Mouse (Mus musculus) intestine, embryonic 14.5 days (tissue): ENCODE results near the gene Vasp. TPM values are rescaled to one million over a fixed set of nuclear protein-coding genes. Genes with fewer than 3 reads are reported as not detected.
A peak's percentile ranks its signal among the peaks of the same experiment; 100 is the strongest.

Experiments
- ATAC-seq: fragments of 200-750 bp; cut with Nextera tagmentation; replicated peaks from 2 replicates; pipeline ENCODE4 v1.8.0; 2017; ENCODE audit warnings: low read depth, moderate number of reproducible peaks, moderate TSS enrichment, moderate library complexity; ENCODE audit not compliant: low FRiP score, low TSS enrichment
- DNase-seq: peaks from one replicate; pipeline ENCODE4 v3.0.0-alpha.2; 2018; ENCODE audit warnings: low spot score
- H3K27ac ChIP-seq: fragments of 300-500 bp; sonication (generic); 2 replicates; pipeline ENCODE4 v1.5.1; 2014; ENCODE audit warnings: low read depth, mild to moderate bottlenecking, control low read depth
- H3K27me3 ChIP-seq: fragments of 300-500 bp; sonication (generic); replicated peaks from 2 replicates; pipeline ENCODE4 v1.6.1; 2014; ENCODE audit warnings: low read length, control low read depth; ENCODE audit not compliant: control insufficient read depth, insufficient read depth
- H3K36me3 ChIP-seq: fragments of 300-500 bp; sonication (generic); 2 replicates; pipeline ENCODE4 v1.6.1; 2014; ENCODE audit warnings: low read length, control low read depth; ENCODE audit not compliant: control insufficient read depth, insufficient read depth
- H3K4me1 ChIP-seq: fragments of 300-500 bp; sonication (generic); replicated peaks from 2 replicates; pipeline ENCODE4 v1.6.1; 2014; ENCODE audit warnings: low read length, control low read depth, mixed read lengths; ENCODE audit not compliant: control insufficient read depth, insufficient read depth
- H3K4me2 ChIP-seq: fragments of 300-500 bp; sonication (generic); 2 replicates; pipeline ENCODE4 v1.6.1; 2014; ENCODE audit warnings: low read length
- H3K4me3 ChIP-seq: fragments of 300-500 bp; sonication (generic); 2 replicates; pipeline ENCODE4 v1.5.1; 2014; ENCODE audit warnings: low read depth, low read length, control low read depth, mixed read lengths
- H3K9ac ChIP-seq: fragments of 300-500 bp; sonication (generic); 2 replicates; pipeline ENCODE4 v1.6.1; 2014; ENCODE audit warnings: mild to moderate bottlenecking, low read length
- H3K9me3 ChIP-seq: fragments of 300-500 bp; sonication (generic); 2 replicates; pipeline ENCODE4 v1.6.1; 2016; ENCODE audit warnings: low read length, control low read depth; ENCODE audit not compliant: control insufficient read depth
- WGBS: fragments of 180-500 bp; shearing (Covaris S2); extraction: QIAGEN DNeasy Blood & Tissue Kit; methylation state at CpG from one replicate; pipeline ENCODE4 v1.1.7; 2014; 5-methylcytosine and 5-hydroxymethylcytosine counted together
- polyA plus RNA-seq: library from polyadenylated mRNA; unstranded; fragments of >200 nt; fragmentation: Nextera tagmentation; extraction: Ambion mirVana; gene quantifications from 2 replicates; pipeline ENCODE4 v1.2.1, GENCODE M21; 2014

Gene Vasp
- polyA plus RNA-seq, 1 experiment from 2014 or later: 78.5 TPM

- H3K9ac ChIP-seq: no peak overlapping the region
Measured at GRCm38 (mm10) chr7:19217492-19217891, 54.1 kb downstream of the Vasp start.

GRCm38 (mm10) chr7:19214940-19215339, 56.7 kb downstream of the Vasp start:
- Histone ChIP-seq H3K27me3 (peaks cover 4% of the 10 kb centered on the region; the same call in 1 of the 2 replicates), H3K9me3 (no peaks in the 10 kb centered on the region), H3K4me2 (no peak overlapping the region), H3K36me3 (no peaks in the 10 kb centered on the region), H3K27ac (no peak overlapping the region), H3K4me3 (no peak overlapping the region), H3K4me1 (no peaks in the 10 kb centered on the region; the same call in 1 of the 2 replicates), H3K9ac (no peak overlapping the region)
- WGBS: 66% methylated on average over 9 of the region's 9 CpGs
- DNase-seq: no peak
- ATAC-seq: no peak

More at GRCm38 (mm10) chr7:19217492-19217891, 54.1 kb downstream of the Vasp start:
- no peak for ATAC-seq
- Histone ChIP-seq H3K27ac (no peak overlapping the region), H3K36me3 (no peaks in the 10 kb centered on the region), H3K4me1 (no peaks in the 10 kb centered on the region; the same call in 1 of the 2 replicates), H3K4me3 (no peak overlapping the region), H3K9me3 (no peaks in the 10 kb centered on the region), H3K4me2 (no peak overlapping the region), H3K27me3 (peaks cover 4% of the 10 kb centered on the region; the same call in 1 of the 2 replicates)
- no peak for DNase-seq
- WGBS: 53% methylated on average over 5 of the region's 5 CpGs

- WGBS: 73% methylated on average over 7 of the region's 7 CpGs
- H3K27me3 ChIP-seq: peaks cover 4% of the 10 kb centered on the region; the same call in 1 of the 2 replicates
- H3K4me3 ChIP-seq: no peak overlapping the region
- H3K4me2 ChIP-seq: no peak overlapping the region
- DNase-seq (no peak), ATAC-seq (no peak)
- no peak overlapping the region for H3K9ac ChIP-seq
- no peak overlapping the region for H3K27ac ChIP-seq
- H3K4me1 ChIP-seq: no peaks in the 10 kb centered on the region; the same call in 1 of the 2 replicates
- no peaks in the 10 kb centered on the region for H3K9me3 ChIP-seq
- no peaks in the 10 kb centered on the region for H3K36me3 ChIP-seq
Measured at GRCm38 (mm10) chr7:19214369-19214768, 57.2 kb downstream of the Vasp start.

GRCm38 (mm10) chr7:19213385-19213784, 58.2 kb downstream of the Vasp start:
- ATAC-seq (no peak), DNase-seq (no peak)
- Histone ChIP-seq H3K27ac (no peak overlapping the region), H3K9me3 (no peaks in the 10 kb centered on the region), H3K4me1 (no peaks in the 10 kb centered on the region; the same call in 1 of the 2 replicates), H3K27me3 (peaks cover 4% of the 10 kb centered on the region; the same call in 1 of the 2 replicates), H3K4me3 (no peak overlapping the region), H3K4me2 (peak overlapping the region; percentile 68; the same call in 1 of the 2 replicates), H3K36me3 (no peaks in the 10 kb centered on the region), H3K9ac (no peak overlapping the region)
- 48% methylated on average over 2 of the region's 2 CpGs for WGBS

GRCm38 (mm10) chr7:19211996-19212755, 59.4 kb downstream of the Vasp start, which contains the start of gene Gpr4:
Gene Gpr4, plus strand, starts transcription at chr7:19212538.
- H3K4me3 ChIP-seq: peak within 1 kb of the TSS; percentile 42
- WGBS: 2% methylated on average over 26 of the region's 30 CpGs
- H3K27me3 ChIP-seq: peaks cover 4% of the 10 kb centered on the region; the same call in 1 of the 2 replicates
- DNase-seq: peak; percentile 66
- no peak within 1 kb of the TSS for H3K27ac ChIP-seq
- peak within 1 kb of the TSS; percentile 44 for H3K9ac ChIP-seq
- H3K4me1 ChIP-seq: no peaks in the 10 kb centered on the region; the same call in 1 of the 2 replicates
- no peaks in the 10 kb centered on the region for H3K9me3 ChIP-seq
- peak within 1 kb of the TSS; percentile 68 for H3K4me2 ChIP-seq
- H3K36me3 ChIP-seq: no peaks in the 10 kb centered on the region
- ATAC-seq: peak; percentile 78

GRCm38 (mm10) chr7:19211041-19211675, 60.5 kb downstream of the Vasp start:
- H3K27me3 ChIP-seq: peaks cover 4% of the 10 kb centered on the region; the same call in 1 of the 2 replicates
- DNase-seq (no peak), ATAC-seq (no peak)
- 68% methylated on average over 5 of the region's 5 CpGs for WGBS
- H3K4me2 ChIP-seq: no peak overlapping the region
- no peak overlapping the region for H3K4me3 ChIP-seq
- no peaks in the 10 kb centered on the region for H3K9me3 ChIP-seq
- H3K36me3 ChIP-seq: no peaks in the 10 kb centered on the region
- H3K27ac ChIP-seq: no peak overlapping the region
- no peak overlapping the region for H3K9ac ChIP-seq
- no peaks in the 10 kb centered on the region; the same call in 1 of the 2 replicates for H3K4me1 ChIP-seq

- Histone ChIP-seq H3K4me3 (no peak overlapping the region), H3K27ac (no peak overlapping the region), H3K4me2 (no peak overlapping the region), H3K9me3 (no peaks in the 10 kb centered on the region), H3K27me3 (peaks cover 4% of the 10 kb centered on the region; the same call in 1 of the 2 replicates), H3K9ac (no peak overlapping the region), H3K4me1 (no peaks in the 10 kb centered on the region; the same call in 1 of the 2 replicates), H3K36me3 (0 out of 2 replicates have a peak, but pooled peaks cover 7% of the 10 kb centered on the region)
- WGBS: 93% methylated on average over 5 of the region's 5 CpGs
- no peak for ATAC-seq
- no peak for DNase-seq
Measured at GRCm38 (mm10) chr7:19210010-19210409, 61.6 kb downstream of the Vasp start.

- Histone ChIP-seq H3K4me1 (no peaks in the 10 kb centered on the region; the same call in 1 of the 2 replicates), H3K4me2 (no peak overlapping the region), H3K4me3 (no peak overlapping the region), H3K9ac (no peak overlapping the region), H3K27ac (no peak overlapping the region), H3K36me3 (0 out of 2 replicates have a peak, but pooled peaks cover 7% of the 10 kb centered on the region), H3K9me3 (no peaks in the 10 kb centered on the region), H3K27me3 (peaks cover 4% of the 10 kb centered on the region; the same call in 1 of the 2 replicates)
- no peak for ATAC-seq
- DNase-seq: no peak
- 89% methylated on average over 4 of the region's 4 CpGs for WGBS
Measured at GRCm38 (mm10) chr7:19209494-19209893, 62.1 kb downstream of the Vasp start.
